Mouse (Mus musculus) naive thymus-derived CD4-positive, alpha-beta T cell, adult 2 months (primary cell): Measurements from ENCODE around the gene Sept1.

ENCODE experiments used
- DNase-seq: peaks from one replicate; pipeline ENCODE4 v3.0.0-alpha.2; 2011; ENCODE audit warnings: low read depth

Gene Sept1

DNA sequence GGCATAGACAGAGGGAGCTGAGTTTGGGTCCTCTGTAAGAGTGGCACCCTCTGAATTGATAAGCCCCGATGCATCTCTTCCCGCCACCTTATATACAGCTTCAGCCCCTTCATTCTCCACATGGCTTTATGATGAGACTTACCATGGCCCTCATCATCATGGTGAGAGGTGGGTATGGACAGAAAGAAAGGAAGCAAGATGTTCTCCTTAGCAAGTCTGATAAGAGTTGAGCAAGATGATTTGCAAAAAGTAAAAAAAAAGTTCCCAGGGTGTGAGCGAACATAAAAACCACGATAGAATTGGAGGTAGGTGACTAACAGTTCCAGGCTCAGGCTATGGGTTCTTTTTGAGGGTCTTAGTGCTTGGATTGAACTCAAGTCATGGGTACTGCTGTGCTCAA lies 14.3 kb downstream of the Sept1 start:
- DNase-seq = no peak

DNA sequence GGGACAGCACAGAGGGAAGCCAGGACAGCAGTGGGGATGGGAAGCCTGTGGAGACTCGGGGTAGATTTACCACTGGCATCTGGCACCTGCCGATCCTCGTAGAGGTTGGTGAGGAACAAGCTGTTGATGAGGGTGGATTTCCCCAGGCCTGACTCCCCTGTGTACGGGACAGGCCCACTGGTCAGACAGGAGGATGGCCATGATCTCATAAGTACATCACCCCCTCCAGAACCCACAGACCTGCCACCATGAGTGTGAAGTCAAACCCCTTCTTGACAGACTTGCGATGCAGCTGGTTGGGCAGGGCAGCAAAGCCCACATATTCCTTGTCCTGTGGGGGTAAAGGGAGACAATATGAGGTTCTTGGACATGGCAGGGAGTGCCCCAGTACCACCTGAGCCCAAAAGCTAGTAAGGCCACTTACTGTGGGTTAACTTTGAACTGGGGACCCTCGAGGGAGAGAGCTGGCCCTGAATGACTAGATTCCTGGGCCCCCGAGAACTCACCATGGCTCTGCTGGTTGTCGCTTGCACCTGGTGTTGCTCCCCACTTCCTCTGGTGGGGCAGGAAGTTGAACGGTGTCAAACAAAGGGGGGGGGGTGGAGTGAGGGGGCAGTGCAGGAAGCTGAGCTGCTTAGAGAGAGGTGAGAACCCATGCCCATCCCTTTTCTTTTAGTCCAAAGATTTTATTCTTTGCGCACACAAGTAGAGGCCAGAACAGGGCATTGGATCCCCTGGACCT lies 14.9 kb downstream of the Sept1 start:
- DNase-seq = peak; percentile 82

DNA sequence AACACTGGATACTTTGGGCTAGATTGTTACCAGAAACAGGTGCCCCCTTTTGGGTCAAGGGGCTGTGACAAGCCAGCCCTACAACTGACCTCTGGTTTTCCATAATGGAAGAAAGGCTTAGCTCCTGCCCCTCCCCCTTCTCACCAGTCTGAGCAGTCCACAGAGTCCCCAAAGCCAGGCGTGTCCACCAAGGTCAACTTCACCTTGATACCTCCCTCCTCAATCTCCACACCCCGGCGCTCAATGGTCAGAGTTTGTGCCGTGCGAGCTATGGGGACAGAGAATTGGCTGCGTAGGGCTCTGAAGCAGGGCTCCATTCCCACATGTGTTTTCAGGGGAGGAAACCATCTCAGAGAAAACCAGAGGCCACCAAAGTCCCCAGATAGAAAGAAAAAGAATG lies 15.5 kb downstream of the Sept1 start:
- DNase-seq = no peak

- DNase-seq = no peak
Measured at GRCm38 (mm10) chr7:127216307-127216706, 16.6 kb downstream of the Sept1 start.

DNA sequence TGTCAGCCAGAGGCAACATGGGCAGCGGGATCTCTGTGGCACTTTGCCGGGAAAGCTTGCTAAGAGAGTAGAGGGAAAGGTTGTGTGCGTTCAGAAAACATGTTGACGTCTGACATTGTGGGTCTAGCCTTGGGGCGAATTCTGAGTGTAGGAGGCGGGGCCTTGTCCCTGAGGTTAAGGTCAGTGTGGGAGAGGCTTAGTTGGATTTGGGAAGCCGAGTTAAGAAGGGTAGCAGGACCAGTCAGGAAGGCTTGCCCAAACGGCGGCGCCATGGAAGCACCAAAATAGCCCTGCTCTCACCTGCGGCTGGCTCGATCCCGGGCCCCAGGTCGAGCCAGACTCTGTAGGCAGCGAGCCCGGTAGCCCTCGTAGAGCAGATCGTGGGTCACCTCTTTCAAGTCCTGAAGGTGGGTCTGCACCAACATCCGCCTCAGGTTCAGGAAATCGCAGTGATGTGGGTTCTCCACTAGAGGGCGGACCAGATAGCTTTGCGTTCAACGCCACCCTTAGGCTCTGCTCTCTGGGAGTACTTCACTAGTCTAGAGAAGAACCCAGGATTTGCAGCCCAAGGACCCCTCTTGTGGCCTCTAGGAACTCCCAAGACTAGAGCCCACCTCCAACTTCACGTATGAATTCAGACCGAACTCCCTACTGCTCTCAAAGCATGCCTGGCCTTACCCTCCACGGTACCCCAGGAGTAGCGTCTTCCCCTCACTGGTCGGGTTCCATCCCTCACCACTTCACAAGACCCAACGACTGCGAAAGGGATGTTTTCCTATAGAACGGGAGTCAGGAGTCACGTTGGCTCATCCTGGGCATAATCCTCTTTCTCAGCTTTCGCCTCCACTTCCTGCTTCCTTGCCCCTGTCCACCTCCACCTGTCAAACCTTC lies 17.7 kb downstream of the Sept1 start:
- DNase-seq = peak; percentile 89

DNA sequence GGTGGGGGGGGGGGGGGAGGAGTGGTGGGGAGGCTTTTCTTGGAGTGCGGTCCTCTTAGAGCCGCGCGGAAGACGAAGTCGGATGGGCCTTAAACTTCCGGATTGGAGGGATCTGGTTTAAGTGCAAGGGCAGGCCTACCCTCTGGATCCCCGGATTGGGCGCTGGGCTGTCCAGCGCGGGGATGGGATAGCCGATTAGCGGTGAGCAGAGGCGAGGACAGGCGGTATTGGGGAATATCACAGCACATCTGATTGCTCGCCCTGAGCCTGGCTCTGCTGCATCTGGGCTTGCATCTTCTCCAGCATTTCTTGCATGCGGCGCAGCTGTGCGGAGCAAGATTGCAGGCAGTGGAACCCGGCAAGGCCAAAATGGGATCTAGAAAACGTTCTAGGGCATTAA lies 18.4 kb downstream of the Sept1 start:
- DNase-seq = no peak

- DNase-seq = no peak
Measured at GRCm38 (mm10) chr7:127213930-127214329, 19.0 kb downstream of the Sept1 start.

GRCm38 (mm10) chr7:127213485-127213884 lies 19.4 kb downstream of the Sept1 start:
- DNase-seq = peak; percentile 76

DNA sequence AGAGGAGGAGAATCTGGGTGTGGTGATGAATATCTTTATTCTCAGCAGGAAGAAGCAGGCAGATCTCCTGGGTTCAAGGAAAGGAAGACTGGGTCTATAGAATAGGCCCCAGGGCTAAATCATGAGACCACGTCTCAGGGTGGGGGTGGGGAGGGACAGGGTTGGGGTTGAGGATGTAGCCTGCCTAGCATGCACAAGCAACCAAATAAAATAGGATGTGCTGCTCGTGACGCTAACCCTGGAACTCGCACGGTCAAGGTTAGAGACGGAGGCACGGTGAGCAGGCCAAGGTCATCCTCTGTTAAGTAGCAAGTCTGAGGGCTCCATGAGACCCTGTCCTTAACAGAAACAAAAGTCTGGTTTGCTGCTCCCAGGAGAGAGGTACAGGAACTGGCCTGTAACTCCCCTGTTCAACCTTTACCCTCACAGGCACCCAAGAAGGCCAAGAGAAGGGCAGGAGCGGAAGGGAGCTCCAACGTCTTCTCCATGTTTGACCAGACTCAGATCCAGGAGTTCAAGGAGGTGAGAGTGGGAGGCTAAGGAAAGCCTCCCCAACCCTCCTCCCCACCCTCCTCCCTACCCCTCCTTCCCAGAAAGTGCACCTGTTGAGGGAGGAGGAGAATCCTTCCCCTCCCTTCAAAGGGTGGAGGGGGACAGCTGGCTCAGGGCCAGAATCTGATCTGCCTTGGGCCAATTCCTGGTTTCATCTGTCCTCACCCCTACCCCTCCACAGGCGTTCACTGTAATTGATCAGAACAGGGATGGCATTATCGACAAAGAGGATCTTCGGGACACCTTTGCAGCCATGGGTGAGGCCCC lies 20.3 kb downstream of the Sept1 start:
- DNase-seq = no peak

DNA sequence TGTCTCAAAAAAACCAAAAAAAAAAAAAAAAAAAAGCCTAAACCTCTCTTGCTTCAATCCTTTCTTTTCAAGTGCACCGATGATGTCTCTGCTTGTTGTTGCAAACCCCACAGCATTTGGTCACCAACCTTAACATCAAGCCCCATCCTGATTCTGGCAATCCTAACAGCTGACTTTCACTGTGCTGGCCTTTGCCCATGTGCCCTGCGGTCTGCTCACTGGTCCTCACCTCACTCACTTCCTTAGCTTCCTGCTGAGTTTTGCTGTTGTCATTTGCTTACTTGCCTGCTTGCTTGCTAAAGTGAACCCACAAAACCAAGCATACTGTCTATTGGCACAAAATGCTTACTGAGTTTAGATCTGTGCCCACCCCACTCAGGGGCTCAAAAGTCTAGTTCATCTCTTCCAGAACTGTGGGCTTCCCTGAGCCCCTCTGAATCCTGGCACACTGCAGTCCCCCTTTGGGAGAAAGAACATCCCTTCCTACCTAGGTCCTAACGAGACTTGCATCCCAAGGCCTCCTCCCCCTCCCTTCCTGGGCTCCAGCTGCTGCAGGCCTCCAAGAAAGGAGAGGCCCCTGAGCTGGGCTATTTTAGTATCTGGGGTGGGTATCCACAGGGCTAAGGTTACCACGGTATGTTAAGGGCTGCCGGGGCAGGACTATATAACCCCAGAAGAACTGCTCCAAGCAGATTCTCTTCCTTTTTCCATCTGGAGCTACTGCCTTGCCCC lies 21.8 kb downstream of the Sept1 start:
- no peak for DNase-seq

- DNase-seq = no peak
Measured at GRCm38 (mm10) chr7:127210266-127210665, 22.7 kb downstream of the Sept1 start.

GRCm38 (mm10) chr7:127209851-127210250 lies 23.1 kb downstream of the Sept1 start:
- no peak for DNase-seq

GRCm38 (mm10) chr7:127208553-127209438 lies 24.1 kb downstream of the Sept1 start, which contains the start of gene Mylpf:
TSS of gene Mylpf (plus strand) at chr7:127208890.
- peak; percentile 97 for DNase-seq

DNA sequence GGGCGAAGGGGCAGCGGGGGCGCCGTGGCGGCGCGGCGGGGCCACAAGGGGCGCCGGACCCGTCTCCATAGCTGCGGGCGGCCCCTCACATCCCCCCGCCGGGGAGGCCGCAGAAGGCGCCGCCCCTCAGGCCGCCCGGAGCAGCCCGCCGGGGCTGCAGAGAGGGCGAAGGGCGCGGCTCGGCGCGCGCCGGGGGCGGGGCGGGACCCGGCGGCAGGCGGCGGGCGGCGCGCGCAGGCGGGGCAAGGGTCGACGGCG lies 24.7 kb downstream of the Sept1 start, which contains the start of gene Tbc1d10b:
Gene Tbc1d10b (minus strand): TSS at position 174 of the 258 bp plus-strand sequence.
- no peak for DNase-seq

DNA sequence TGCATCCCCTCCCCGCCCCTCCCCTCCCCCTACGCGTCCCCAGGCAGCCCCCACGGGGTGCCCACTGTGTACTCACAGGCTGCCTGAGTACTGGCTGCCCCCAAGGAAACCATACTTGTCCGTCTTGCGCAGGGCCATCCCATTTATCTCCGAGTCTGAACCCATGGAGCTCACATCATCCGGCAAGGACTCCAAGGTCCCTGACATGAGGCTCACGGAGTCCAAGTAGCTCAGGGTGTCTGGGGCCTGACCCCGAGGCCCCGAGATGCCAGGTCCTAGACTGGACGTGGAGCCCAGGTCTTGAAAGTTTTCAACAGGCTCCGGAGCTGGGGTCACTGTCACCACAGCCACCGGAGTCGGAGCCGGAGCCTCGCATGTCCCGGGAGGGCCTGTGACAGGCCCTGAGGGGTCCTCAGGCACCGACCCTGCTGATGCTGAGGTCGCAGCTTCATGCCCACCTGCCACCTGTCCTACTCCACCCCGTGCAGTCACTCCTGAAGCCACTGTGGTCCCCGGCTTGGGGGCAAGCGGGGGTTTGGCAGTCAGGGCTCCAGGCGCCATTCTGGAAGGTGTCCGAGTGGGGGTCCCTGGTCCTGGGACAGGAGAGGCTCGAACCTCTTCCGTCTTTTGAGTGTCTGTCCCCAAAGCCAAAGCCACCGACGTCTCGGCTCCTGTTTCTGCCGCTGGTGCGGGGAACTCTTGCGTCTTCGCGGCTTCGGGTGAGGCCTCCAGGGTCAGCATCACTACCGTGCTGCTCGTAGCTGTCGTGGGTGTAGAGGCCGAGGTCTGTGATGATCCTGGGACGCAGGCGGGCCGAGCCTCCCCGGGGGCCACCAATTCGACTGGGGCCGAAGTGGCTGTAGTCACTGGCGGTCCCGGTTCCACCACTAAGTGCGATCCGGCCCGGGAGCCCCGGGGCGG lies 25.3 kb downstream of the Sept1 start:
- DNase-seq = peak; percentile 60

DNA sequence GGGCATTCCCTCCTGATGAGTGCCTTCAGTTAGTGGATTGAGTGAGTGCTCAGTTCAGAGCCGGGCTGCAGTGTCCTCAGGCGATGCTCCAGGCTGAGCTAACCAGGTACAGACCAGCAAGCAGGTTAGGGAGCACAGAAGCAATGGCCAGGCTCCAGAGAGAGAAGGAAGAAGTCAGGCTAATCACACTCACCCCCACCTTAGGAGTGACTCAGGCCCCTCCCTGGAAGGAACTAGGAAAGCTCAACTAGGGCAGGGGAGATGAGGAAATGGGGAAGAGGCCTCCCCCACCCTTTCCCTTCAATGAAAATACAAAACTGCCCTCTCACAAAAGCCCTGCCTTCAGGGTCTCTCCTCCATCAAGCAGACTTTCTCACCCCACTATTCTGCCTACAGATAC lies 26.3 kb downstream of the Sept1 start:
- DNase-seq = no peak

DNA sequence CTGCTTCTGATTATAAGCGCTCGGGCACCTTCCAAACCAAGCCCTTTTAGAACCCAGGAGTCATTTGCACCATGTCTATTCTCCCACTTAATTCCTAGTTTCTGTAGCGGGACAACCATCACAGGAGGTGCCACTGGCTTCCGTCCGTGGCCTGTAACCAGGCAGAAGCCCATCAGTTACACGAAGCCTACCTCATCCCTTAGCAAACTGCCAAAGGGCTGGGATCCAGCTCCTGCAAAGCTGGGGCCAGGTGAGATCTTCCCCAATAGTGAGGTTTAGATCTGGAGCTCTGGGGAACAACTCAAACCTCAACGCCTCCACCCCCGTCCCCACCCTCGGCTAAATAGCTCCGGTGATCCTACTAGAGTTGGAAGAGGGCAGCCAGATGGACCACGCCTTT lies 36.4 kb downstream of the Sept1 start:
- no peak for DNase-seq

- DNase-seq = peak; percentile 95
Measured at GRCm38 (mm10) chr7:127195544-127196295, 37.2 kb downstream of the Sept1 start, which contains the start of gene Cd2bp2. TSS of gene Cd2bp2 (minus strand) at chr7:127196050.

- no peak for DNase-seq
Measured at GRCm38 (mm10) chr7:127194633-127195029, 38.3 kb downstream of the Sept1 start.
